Mouse (Mus musculus) c-Kit-positive CD71-positive TER-119-positive erythroid progenitor cells, embryonic 14.5 days (primary cell): ENCODE results near the gene Eif3i.

ENCODE experiments used
- DNase-seq: peaks from one replicate; pipeline ENCODE4 v3.0.0-alpha.2; 2013; ENCODE audit warnings: low spot score

The Eif3i gene

DNA sequence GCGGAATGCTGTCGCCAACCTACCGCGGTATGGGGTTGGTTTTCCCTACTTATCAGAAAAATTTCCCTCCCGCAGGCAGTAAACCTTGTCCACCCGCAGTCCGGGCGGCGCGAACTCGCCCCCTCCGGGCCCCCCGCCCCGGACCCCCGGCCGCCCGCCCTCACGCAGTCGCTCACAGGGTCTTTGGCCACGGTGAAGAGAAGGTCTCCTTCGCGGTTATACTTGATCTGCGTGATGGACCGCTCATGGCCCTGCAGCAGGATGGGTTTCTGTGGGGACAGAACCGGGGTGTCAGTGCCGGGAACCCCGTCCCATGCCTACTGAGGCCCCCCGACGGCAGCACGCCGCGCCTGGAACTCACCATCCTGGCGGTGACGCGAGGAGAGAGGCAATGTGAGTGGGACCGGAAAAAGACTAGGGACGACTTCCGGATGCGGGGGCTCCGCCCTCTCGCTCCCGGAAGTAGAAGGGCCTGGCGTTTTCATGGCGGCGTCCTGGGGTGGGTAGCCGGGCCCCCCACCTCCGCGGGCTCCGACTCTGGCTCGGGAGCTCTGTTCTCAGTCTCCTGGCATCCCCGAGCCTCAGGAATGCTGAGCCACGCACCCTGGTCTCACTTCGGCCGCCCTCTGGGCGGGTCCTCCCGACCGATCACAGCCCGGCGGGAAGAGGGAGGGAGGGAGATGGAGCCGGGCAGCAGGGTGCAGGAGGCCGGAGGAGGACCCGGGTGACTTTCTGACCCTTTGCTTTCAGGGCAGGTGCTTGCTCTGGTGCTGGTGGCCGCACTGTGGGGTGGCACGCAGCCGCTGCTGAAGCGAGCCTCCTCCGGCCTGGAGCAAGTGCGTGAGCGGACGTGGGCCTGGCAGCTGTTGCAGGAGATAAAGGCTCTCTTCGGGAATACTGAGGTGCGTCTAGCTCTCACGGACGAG, at the start of gene Eif3i, which contains the start of gene Tmem234:
TSS of gene Eif3i (minus strand) at position 416 of the 926 bp plus-strand sequence.
TSS of gene Tmem234 (plus strand) at position 436 of the 926 bp plus-strand sequence.
- DNase-seq = peak; percentile 79

GRCm38 (mm10) chr4:129648656-129649055, 48.2 kb upstream of the Eif3i start:
- DNase-seq = no peak

GRCm38 (mm10) chr4:129645204-129645603, 44.8 kb upstream of the Eif3i start:
- no peak for DNase-seq

- DNase-seq = no peak
Measured at GRCm38 (mm10) chr4:129641756-129642155, 41.3 kb upstream of the Eif3i start.

GRCm38 (mm10) chr4:129640638-129641467, 40.4 kb upstream of the Eif3i start, which contains the start of gene Txlna:
Txlna (minus strand) TSS chr4:129641065.
- DNase-seq = peak; percentile 96

DNA sequence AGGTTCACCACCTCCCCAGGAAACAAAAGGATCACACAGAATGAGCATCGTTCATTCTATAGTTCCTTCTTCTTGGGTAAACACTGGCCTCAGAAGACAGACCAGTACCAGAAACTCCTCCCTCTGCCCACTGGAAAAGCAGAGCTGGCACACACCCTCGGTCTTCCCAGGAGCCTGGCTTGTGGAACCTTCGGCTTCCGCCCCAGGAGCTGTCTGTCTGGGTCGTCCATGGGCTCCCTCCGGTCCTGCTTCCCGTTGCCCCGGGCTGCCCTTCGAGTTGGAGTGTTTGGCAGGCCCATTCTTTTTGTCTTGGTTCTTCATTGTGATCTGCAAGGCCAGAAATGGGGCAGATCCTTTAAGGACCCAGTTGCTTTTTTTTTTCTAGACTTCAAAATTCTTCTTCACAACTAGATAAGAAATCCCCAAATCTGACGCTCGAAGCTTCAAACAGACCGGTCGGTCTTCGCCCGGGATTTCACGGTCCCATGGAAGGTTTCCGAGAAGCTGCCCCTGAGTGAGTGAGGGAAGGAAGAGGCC, 39.7 kb upstream of the Eif3i start:
- no peak for DNase-seq

DNA sequence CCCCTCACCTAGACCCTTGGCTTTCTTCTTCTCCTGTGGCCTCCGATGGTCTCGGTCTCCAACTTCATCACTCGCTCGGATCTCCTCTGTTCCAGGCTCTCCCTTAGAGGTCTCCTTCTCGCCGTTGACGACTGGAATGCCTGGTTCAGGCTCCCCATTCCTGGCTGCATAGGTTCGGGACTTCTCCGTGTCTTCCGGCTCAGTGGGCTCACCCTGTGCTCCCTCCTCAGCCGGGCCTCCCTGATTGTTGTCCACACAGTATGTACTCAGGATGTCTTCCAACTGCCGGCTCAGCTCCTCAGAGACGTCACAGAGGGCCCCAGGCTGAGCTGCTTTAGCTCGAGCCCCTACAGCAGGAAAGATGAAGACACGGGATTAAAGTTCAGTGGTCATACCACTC, 38.8 kb upstream of the Eif3i start:
- no peak for DNase-seq

GRCm38 (mm10) chr4:129633852-129634251, 33.4 kb upstream of the Eif3i start:
- DNase-seq = no peak

DNA sequence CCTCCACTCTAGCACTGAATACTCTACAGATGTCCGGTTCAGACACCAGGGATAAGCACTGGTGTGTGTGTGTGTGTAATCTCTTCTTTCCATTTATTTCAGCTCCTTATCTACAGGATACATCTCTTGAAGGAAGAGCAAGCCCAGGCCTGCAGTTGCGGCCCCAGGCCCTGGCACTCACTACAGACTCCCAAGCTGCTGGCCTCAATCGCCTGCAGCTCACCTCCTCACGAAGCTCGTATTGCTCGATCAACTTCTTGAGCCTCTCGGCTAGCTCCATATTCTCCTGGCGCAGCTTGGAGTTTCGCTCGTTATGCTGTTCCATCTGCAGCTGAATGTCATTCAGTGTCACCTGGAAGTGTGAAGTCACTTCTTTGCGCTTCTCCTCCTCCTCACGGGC, 31.4 kb upstream of the Eif3i start:
- DNase-seq = no peak

DNA sequence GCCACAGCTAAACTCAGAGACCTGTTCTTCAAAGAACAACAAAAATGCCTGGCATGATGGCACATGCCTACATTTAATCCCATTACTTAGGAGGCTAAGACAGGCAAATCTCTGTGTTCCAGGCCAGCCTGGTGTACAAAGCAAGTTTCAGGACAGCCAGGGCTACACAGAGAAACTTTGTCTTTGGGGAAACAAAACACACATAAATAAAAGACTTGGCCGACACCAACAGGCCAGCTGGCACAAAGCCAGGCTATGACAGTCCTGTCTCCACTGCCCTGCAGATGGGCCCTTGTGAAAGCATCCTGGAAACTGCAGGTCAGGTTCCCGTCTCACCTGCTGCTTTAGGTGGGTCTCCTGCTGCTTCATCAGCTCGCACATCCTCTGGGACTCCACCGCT, 30.5 kb upstream of the Eif3i start:
- DNase-seq = no peak

DNA sequence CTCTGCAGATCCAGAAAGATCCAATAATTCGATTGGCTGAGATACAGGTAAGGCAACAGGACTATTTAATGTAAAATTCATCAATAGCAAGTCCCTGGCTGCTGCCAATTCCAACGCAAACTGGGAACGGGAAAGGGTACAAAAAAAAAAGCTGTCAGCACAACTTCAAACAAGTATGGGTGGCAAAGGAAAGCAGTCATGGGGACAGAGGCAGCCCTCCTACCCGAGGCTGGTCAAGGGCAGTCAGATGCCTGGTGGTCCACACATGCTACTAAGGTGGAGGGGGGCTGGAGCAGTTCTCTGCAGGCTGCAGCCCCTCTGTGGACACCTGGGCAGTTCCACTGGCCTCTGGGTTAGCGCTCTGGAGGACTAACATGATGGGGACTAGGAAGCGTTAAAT, 25.6 kb upstream of the Eif3i start:
- no peak for DNase-seq

GRCm38 (mm10) chr4:129625496-129625895, 25.0 kb upstream of the Eif3i start:
- no peak for DNase-seq

DNA sequence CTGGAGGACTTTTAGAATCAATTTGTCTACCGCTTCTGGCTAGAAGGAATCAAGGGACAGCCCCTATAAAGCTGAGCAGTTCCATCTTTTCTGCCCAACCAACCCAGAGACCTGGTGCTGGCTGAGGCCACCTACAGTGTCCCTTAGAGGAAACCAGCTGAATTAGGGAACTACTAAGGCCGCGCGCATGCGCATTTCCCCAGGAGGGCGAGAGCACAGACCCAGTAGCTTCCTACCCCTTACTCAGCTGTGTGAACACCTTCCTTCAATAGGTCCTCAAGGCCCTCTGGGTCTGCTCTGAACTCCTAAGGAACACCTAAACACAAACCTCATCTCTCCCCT, 24.6 kb upstream of the Eif3i start:
- no peak for DNase-seq

DNA sequence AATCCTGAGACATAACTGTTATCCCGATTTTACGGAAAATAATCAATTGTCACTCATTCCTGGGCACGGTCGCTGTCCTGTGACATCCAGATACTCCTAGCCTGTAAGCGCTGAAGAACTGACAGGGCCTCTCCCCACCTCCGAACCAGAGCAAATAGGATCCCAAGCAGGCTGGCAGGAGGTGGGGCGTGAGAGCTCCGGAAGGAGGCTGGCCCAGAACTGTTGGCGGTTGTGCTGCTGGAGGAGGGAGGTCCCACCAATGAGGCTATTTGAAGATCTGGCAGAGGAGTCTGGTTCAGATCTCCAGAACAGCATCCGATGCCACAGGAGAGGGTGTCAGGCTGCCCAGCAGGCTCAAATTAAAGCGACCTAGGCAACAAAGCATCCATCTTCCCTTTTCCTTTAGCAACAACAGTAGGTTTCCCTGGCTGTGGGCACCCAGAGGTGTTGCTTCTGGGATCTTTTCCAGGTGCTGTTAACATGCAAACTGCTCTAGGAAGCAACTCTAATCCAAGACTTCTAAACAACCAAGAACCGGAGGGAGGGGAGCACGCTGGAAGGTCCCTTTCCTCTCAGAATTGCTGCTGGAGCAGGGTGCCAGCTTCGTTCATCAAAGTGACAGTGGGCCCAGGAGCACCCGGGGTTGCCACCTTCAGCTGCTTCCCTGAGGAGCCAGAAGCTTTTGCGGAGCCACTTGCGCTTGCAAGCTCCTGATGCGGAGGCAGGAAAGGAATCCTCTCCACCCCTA, 24.0 kb upstream of the Eif3i start:
- DNase-seq = peak; percentile 83

DNA sequence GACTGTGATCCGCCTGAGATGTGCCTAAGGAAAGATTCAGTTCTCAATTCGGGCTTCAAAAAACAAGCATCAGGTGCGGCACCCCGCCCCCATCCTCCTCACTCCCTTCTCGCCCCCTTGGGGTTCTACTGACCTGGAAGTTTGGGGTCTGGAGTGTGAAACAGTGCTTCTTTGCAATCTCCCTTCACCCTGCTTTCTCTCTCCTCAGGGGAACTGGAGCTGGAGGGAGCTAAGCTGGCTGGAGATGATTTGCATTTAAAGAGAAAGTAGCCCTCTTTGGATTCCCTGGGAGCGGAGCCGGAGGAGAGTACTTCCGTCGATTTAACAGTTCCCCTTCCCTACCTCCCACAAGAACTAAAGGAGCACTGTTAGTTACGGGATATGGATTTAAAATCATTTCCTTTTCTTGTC, 23.2 kb upstream of the Eif3i start, which contains the start of gene Ccdc28b:
TSS of gene Ccdc28b (minus strand) at position 267 of the 411 bp plus-strand sequence.
- no peak for DNase-seq

- DNase-seq = no peak
Measured at GRCm38 (mm10) chr4:129622803-129623535, 22.5 kb upstream of the Eif3i start.

DNA sequence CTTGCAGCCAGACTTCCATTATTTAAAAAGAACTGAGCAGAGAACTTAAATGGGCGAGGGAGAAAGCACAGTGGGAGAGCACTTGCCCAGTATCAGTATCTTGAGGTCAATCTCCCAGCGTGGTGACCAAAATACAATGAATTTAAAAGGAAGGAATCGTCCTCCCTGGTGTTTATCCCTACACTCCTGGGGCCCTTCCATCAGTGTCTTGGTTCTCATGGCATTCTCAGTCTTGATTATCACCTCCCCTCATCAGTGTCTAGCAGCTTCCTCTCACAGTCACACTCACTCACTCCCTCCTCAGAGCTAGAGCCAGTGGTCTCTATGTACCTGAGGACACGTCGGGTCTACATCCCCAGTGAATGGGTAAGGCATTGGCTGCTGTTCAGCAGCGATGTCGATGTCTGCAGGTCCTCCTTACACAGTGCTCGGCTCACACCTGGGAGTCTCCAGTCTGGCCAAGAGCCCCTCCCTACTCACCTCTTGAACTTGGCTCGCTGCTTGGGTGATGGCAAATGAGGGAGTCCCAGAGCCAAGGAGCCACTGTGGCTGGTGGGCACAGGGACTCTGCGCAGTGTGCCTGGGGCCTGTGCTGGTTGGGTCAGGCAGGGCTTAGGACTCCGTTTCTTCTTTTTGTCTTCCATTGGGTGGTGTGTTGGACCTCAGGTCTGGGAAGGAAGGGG, 21.8 kb upstream of the Eif3i start:
- no peak for DNase-seq

GRCm38 (mm10) chr4:129621283-129621841, 20.9 kb upstream of the Eif3i start:
- no peak for DNase-seq

DNA sequence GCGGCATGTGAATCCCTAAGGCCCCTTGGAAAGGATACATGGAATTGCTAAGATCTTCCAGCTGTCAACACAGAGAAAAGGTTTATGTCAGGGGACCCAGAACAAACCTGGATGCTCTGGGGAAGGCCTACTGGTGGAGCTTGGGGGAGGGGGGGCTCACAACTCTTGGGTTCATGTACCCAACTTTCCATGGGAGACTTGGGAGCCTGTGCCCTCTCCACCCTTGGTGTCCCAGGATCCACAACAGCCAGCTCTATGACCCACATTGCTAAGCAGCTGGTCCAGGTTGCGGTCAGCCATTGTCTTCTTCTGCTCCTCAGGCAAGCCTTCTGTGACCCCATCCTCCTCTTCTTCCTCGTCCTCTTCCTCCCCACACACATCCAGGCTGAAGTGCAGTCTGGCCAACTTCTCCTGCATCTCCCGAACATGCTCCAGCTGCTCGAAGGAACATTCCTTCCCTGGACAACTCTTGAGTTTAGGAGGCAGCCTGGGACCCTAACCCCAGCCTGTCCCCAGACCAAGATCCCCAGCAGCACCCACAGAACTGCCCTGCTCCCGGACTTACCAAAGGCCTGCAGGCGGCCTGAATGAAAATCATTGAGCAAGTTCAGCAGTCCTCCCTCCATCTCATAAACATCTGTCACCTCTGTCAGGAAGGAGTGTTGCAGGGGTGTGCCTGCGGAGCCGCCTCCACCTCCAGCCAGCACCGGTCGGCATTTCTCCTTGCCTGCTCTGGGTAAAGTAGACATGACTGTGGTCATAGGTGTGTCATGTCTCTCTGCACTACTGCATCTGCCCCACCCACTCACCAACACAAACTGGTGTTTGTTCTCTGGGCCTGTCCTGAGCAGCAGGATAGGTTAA, 20.2 kb upstream of the Eif3i start:
- DNase-seq = no peak
